11 mouse cellular contexts compared by ENCODE assay signal in the genomic region with DNA sequence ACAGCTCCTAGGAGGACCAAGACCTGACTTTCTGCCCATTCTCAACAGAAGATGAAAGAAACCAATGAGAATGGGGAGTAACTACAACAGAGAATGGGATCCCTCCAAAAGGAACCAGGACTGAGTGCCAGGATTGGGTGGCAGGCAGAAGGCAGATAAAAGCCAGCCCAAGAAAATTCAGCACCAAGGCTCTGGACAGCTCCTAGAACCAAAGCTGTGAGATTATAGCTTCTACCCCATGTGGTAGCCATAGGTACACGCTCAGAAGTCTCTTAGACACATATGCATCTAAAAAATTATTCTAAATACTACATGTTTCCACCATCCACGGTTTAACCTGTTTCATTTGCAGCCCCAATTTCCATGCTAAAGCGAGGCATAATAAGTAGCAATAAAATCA.
DNase-seq lines count a peak whose midpoint lies in the region; ATAC-seq lines count a peak whose summit lies in the region.
"Had no signal": no experiment of that assay in that cellular context is flagged by ENCODE, and none has a peak within 500 bp of the region (broad histone marks: within the 10 kb centered on the region; RNA-seq: fewer than 3 reads in every experiment).

No protein-coding gene starts in this region.

- H3K4me2 ChIP-seq in midbrain, embryonic 11.5 days = no peak overlapping the region
- no peak overlapping the region for H3K4me2 ChIP-seq in midbrain, embryonic 13.5 days (replicated peaks)

- no peak for ATAC-seq in midbrain, embryonic 11.5 days (ENCODE audit: low FRiP score)
- ATAC-seq in midbrain, embryonic 13.5 days = no peak
- ATAC-seq in activated CD4-positive, CD25-positive, alpha-beta regulatory T cell, adult 4 months = no peak

- intact Hi-C loops in heart, postnatal 14 days (cut with DNase I) = no loop called here
- intact Hi-C loops in heart, postnatal 25 days (cut with DNase I) = no loop called here

- peak; percentile 8 to 37 for DNase-seq in heart, postnatal 14 days
- no peak for DNase-seq in heart, postnatal 25 days (ENCODE audit: low spot score)
- DNase-seq in midbrain, embryonic 11.5 days (ENCODE audit: low spot score, missing footprints) = peak; percentile 93
- DNase-seq in embryo, embryonic 11.5 days (ENCODE audit: low read depth, low spot score) = peak; percentile 35
- DNase-seq in ovary, postnatal 36 days (ENCODE audit: low spot score) = peak; percentile 9
- no peak for DNase-seq in c-Kit-positive CD71-positive TER-119-positive erythroid progenitor cells, embryonic 14.5 days (ENCODE audit: low spot score)

- no peaks in the 10 kb centered on the region for H3K27me3 ChIP-seq in midbrain, embryonic 11.5 days (ENCODE audit: control insufficient read depth, insufficient read depth, low read length)
- 0 out of 2 replicates have a peak, but pooled peaks cover 2% of the 10 kb centered on the region for H3K27me3 ChIP-seq in midbrain, embryonic 13.5 days
- H3K27me3 ChIP-seq: megakaryocyte, embryonic 14.5 days had no signal

- H3K4me1 ChIP-seq in midbrain, embryonic 11.5 days (ENCODE audit: control insufficient read depth, insufficient read depth, low read length) = no peaks in the 10 kb centered on the region
- H3K4me1 ChIP-seq in midbrain, embryonic 13.5 days (replicated peaks) = 0 out of 2 replicates have a peak, but pooled peaks cover 3% of the 10 kb centered on the region
- H3K4me1 ChIP-seq: megakaryocyte, embryonic 14.5 days had no signal

- H3K4me3 ChIP-seq in midbrain, embryonic 11.5 days (ENCODE audit: low read depth, low read length) = no peak overlapping the region
- no peak overlapping the region for H3K4me3 ChIP-seq in midbrain, embryonic 13.5 days (replicated peaks)
- H3K4me3 ChIP-seq: erythroblast, embryonic 14.5 days; left cerebral cortex, adult 2 months; megakaryocyte, embryonic 14.5 days had no signal

- no peaks in the 10 kb centered on the region for H3K36me3 ChIP-seq in midbrain, embryonic 11.5 days (ENCODE audit: control insufficient read depth, insufficient read depth, low read length)
- H3K36me3 ChIP-seq in midbrain, embryonic 13.5 days = no peaks in the 10 kb centered on the region

- no peak overlapping the region for H3K27ac ChIP-seq in midbrain, embryonic 11.5 days (ENCODE audit: low read depth, low read length)
- no peak overlapping the region for H3K27ac ChIP-seq in midbrain, embryonic 13.5 days
- H3K27ac ChIP-seq: left cerebral cortex, adult 2 months had no signal

- 48% methylated on average over 3 of the region's 3 CpGs for WGBS in midbrain, embryonic 11.5 days
- WGBS in midbrain, embryonic 13.5 days = 50% methylated on average over 3 of the region's 3 CpGs

- H3K9ac ChIP-seq in midbrain, embryonic 11.5 days (ENCODE audit: low read length) = no peak overlapping the region
- H3K9ac ChIP-seq in midbrain, embryonic 13.5 days (replicated peaks) = no peak overlapping the region

- H3K9me3 ChIP-seq in midbrain, embryonic 11.5 days (ENCODE audit: control insufficient read depth, low read length) = no peaks in the 10 kb centered on the region
- H3K9me3 ChIP-seq in midbrain, embryonic 13.5 days = no peaks in the 10 kb centered on the region

Comparison
In these comparisons a context has a peak if more than half of its experiments do, and no peak if none do; other contexts are left out.
1. DNase-seq: peak in heart, postnatal 14 days (2 of 2), midbrain, embryonic 11.5 days (single experiment), embryo, embryonic 11.5 days (single experiment) and ovary, postnatal 36 days (single experiment); none in heart, postnatal 25 days (single experiment) and c-Kit-positive CD71-positive TER-119-positive erythroid progenitor cells, embryonic 14.5 days (single experiment).